Mouse (Mus musculus) adipocyte (in vitro differentiated cells): ENCODE data around the gene Naxd.
"Not testable (repeated sequence)": the region's sequence is repeated elsewhere in the genome, so short reads cannot be mapped to it uniquely, and the experiment has no call there.

Experiments
- DNase-seq: peaks from one replicate; pipeline ENCODE4 v3.0.0-alpha.2; 2016; ENCODE audit warnings: low spot score

The Naxd gene

DNA sequence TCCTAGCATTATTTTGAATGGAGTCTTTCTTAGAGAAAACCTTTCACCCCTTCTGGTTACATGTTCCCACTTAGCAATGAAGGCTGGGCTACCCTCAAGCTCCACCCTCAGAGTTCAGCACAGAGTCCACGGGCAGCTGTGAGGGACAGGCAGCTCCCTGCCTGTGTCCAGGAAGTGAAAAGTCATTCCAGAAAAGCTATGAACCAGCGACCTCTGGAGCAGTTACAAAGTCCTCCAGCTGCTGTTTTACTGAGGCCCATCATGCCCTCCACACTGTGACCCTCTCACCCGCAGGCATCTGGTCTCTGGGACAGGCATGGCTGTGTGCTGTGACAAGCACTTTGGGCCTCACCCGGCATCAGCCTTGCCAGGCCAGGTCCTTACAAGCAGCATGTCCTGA, 24.2 kb upstream of the Naxd start:
- DNase-seq = peak; percentile 74

DNA sequence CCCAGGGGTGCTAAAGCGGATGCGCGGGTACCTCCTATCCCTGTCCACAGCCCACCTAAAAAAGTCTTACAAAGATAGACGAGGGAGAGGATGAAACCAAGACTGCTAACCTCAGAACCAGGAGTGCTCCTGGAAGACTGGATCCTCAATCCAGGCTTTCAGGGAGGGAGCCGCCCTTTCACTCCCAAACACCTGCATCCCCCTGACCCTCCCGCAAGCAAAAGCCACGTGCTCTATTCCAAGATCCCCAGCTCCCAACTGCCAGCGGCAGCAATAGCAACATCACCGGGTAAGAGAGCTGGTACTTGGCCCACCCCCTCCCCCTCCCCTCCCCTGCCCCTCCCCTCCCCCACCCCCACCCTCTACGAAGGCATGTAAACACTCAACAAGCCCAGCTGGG, 21.9 kb upstream of the Naxd start:
- DNase-seq = no peak

DNA sequence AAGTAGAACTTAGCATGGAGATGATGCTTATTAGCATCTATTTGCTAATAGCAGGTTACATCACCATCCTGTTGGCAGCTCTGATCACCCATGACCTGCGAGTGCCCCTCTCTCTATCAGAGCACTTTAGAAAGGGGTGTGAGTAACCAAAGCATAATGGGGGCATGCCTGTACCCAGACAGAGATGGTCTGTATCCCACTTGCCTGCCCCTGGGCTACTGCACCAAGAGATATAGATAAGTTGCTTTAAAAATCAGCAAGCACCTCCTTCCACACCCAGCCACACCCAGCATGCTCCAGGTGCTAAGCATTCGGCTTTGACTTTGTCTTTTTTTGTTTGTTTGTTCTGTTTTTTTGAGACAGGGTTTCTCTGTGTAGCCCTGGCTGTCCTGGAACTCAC, 21.4 kb upstream of the Naxd start:
- no peak for DNase-seq

DNA sequence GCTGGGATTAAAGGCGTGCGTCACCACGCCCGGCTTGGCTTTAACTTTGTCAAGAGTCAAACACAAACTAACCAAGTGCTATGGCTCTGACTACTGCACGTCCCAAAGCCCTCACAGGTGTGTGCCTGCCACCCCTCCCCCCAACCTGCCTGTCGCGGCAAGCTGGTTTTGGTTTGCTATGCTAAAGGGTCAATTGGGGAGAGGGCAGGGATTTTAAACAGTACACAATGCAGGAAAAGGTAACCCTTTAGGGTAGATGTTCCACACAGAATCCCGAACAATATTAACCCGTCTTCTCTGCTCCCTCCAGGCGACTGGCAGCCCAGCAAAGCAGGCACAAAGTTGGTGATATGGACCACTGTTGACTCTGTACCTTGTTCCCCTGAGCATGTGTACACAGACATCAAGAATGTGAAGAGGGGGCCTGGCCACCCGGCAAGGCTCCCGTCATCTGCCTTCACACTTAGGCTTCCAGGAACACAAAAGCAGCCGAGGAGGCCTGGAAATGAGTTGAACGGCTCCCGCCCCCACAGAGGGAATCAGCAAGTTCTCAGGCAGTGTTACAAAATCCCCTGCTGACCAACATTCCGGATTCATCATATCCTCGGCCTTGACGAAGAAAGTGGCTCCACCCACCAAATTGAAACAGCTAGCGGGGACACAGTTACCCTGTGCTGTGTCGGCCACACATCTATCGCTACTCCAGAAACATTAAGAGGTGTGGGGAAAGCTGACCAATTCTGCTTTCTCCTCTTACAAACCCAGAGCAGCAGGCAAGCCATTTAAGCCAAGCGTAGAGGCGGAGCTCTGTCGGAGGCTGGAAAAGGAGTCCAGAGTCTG, 20.7 kb upstream of the Naxd start:
- peak; percentile 70 for DNase-seq

DNA sequence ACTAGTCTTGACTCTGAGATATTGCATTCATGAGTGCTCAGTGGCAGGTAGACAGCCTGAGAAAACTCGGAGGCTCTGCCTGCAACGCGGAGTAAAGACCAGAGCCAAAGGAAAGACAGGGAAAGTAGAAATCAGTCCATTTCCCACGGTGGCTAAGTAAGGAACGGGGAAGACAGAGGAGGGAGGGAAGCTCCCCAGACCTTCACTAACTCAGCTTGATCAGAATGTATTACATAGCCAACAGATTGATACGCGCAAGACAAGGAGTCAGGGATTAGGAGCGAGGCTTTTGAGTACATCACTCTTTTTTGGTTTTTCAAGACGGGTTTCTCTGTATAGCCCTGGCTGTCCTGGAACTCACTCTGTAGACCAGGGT, 20.1 kb upstream of the Naxd start:
- DNase-seq = no peak

DNA sequence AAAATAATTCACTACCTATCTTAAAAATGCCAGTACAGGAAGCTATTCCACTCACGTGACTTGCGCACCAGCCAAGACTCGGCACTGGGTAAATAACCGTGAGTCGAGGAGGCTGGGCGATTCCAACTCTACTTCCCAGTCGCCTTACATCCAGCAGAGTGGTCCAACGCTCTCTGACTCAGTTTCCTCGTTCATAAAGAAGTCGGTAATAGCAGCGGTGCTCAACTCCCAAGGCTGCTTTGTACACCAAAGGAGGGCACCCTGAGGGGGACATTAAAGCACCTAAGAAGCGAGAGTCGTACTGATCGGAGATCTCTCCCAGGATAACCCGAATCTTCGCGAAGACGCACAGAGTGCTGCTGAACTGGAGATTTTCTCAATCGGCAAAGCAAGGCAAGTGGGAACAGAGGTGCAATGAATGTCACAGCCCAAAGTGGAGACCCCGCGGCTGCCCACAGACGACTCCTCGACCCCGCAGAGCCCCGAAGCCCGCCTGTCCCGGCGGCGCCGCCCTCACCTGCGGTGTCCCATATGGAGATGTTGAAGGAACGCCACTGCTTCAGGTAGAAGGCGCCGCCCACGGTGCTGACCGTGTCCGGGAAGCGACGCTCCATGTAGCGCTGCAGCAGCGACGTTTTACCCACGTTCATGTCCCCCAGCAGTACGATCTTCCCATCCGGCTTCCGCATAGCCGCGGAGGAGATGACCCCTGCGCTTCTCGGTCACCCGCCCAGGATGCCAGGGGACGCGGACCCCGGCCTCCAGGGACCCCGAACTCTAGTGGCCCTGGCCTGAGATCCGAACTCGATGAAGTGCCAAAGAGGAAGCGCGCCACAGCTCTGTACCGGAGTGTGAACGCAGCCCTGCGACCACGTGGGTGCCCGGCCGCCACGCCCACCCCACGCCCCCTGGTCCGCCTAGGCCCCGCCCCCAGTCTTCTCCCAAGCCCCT, 19.2 kb upstream of the Naxd start, which contains the start of gene Rab20:
Gene Rab20, minus strand, starts transcription at position 900 of the 951 bp plus-strand sequence.
- peak; percentile 66 for DNase-seq

DNA sequence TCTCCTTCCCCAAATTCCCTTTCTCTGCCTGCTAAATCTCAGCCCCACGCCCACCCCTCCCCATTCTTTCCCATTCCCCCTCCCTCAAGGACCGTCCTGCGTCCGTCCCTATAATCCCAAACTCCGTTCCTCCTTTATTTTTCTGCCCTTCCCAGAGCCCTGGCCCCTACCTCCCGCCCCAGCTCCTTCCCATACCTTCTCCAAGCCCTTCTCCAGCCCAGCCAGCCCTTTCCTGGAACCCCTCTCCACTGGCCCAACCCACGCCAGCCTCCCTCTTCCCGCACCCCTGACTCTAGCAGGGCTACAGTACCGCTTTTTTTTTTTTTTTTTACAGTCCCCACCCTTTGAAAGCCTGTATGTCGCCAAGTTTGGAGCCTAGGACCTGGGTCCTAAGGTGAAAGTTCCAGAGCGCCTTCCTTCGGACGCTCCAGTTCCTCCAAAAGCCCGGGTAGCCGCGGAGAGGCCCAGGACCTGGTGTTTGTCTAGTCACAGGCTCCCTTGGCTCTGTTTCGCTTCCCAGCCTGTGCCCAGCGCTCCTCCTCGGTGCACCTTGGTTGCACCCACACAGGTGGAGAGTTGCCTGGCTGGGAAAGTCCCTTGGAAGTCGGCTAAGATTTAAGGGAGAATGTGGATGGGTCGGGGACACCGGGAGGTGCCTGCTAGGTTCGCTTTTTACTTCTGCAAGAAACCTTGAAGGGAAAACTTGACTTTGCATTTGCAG, 18.3 kb upstream of the Naxd start:
- DNase-seq = no peak

DNA sequence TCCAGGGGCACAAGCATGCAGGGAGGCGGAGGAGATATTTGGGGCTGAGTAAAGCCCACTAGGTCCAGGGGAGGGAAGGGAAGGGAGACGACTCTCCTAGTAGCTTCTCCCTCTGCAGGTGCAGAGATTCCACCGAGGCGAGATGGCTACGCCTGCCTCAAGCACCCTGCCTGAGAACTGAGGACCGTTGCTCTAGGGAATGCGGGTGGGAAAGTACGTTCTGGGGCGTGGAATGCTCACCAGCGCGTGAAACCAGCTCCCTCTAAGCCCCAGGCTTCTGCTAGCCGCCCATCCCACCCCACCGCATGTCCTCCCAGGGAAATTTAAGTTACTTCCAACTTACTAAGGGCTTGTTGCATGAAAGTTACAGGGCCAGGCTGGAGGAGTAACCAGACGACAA, 17.7 kb upstream of the Naxd start:
- no peak for DNase-seq

DNA sequence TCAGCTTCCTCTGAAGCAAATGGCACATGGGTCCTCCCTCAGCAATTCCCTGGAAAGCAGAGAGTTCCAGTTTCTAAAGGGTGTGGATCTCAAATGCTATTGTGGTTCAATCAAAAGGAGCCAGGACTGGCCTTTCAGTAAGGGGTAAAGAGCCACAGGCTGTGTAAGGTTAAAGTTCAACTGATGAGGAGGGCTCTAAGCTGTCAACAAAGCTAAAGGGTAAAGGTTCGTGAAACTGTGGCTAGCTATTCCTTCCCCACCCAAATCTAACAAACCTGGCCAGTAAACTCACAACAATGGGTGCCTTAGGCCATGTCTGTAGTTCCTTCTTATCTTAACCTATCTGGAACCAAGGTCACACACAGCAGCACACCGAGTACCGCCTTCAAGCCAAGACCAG, 15.4 kb upstream of the Naxd start:
- no peak for DNase-seq

DNA sequence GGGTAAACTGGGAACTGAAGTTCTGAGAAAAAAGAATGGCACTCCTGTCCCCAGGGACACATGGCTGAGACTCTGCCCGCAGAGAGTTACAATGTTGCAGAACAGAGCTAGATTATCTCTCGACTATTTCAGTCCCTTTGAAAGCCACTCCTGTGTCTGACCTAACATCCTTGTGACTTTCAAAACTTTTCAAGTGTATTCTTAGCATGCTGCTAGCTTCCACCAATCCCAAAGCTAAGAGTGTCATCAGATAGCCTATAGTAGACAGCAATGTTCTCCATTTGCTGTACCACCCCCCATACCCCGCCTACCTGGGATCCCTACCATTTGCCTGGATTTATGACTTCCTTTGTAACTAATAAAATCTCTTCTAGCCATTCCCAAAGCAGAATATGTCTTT, 14.8 kb upstream of the Naxd start:
- no peak for DNase-seq

DNA sequence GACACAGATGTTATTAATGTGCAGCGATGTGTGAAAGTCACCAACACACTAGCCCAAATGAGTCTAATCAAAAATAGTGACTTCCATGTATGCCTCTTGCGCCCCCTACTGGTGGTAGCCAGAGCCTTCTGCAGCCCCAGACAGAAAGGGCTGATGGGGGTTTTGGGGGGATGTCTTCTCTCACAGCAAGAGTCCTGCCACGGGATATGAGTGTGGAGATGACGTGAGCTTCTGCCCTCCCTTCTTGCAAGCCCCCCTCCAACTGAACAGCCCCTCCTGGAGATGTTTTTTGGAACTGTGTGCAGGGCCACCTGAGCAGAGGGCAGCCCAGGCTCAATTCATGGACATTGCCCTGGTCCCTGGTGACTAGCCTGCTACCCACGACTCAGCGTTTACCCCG, 11.2 kb upstream of the Naxd start:
- DNase-seq = peak; percentile 78

DNA sequence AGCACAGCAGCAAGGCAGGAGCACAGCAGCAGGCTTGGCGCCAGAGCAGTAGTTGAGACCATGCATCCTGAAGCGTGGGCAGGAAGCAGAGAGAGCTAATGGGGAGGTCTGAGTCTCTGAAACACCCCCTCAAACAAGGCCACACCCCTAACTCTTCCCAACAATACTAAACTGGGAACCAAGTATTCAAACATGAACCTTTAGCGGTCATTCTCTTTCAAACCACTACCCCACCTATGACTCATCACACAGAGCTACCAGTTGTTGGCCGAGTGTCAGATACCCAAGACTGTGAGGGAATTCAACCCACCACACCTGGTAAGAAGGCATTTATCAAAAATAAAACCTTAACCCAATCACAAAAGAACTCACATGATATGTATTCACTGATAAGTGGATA, 10.1 kb upstream of the Naxd start:
- DNase-seq = no peak

DNA sequence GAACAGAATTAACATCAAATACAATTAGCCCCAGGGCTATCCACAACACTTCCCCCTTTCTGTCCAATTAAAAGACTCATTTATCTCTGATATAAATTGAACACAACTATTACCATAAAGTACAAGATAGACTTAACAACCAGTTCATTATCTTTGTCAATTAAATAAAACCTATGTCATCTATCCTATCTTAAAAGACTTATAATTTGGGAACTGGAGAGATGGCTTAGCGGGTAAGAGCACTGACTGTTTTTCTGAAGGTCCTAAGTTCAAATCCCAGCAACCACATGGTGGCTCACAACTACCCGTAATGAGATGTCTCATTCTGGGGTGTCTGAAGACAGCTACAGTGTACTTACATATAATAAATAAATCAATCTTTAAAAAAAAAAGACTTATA, 5.0 kb upstream of the Naxd start:
- not testable (repeated sequence) for DNase-seq

DNA sequence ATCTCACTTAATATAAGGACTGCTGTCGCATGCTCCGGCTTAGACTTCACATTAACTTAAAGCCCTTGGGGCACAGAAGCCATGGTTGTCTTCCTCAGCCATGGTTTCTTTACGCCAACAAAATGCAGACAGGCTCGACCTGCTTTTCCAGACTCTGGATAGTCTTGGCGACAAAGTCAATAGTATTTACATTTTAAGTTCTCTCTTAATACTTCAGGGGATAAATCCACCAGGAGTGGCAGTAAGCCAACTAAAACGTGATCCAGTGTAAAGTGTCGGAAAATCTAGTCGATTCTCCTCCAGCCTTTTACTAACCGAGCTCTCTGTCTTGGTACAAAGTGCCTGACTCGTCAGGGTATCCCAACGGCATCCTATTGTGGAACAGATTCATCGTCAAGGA, 975 bp downstream of the Naxd start:
- DNase-seq = no peak

DNA sequence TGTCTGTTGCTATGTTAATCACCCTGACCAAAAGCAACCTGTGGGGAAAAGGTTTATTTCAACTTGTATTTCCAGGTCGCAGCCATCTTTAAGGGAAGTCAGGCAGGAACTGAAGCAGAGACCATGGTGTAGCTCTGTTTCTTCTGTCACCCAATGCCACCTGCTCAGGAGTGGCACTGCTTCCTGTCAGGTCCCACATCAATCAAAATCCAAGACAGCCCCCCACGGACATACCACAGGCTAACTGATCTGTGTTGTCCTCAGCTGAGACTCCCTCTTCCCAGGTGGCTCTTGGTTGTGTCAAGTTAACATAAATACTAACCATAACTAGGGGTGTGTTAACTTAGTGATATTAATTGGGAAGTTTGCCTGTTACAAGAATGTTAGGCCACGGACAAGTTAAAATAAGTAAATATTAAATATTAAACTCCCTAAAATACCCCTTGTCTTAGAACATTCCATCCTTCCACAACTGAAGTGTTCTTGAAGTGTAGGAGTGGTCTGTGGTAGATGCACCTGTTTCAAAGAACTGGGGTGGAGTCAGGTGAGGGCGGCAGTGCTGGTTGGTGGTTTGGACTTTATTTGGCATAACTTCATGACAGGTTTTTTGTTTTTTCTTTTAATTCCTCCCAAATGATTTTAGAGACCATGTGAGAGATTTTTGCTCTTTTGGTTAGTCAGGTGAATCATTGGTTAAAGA, 1.6 kb downstream of the Naxd start:
- DNase-seq = no peak

DNA sequence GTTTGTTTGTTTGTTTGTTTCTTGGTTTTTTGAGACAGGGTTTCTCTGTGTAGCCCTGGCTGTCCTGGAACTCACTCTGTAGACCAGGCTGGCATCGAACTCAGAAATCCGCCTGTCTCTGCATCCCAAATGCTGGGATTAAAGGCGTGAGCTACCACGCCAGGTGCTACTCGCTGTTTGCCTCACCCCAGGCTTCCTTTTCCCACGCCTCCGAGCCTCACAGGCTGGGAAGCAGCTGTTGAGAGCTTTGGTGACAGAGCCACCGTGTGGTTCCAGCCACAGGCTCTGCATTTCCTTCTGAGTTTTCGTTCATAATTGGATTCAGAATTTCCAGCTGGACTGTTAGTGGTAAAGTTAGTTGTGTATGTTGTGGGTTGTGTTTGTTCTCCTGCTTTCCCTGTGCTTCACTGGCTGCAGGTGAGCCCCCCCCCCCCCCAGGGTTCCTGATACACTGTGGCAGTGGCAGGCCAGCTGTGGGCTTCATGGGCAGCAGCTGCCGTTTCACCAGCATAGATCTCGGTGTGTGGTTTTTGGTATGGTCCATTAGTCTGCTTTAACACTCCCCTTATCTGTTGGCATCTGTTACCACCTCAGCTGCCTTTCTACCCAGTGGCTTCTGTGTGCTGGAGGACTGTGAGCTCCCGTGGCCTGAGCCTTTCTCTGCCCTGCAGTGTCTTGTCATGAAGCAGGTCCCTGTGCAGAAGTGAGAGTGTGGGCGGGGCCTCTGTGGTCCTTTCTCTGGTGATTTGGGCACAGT, 6.3 kb downstream of the Naxd start:
- DNase-seq = no peak

DNA sequence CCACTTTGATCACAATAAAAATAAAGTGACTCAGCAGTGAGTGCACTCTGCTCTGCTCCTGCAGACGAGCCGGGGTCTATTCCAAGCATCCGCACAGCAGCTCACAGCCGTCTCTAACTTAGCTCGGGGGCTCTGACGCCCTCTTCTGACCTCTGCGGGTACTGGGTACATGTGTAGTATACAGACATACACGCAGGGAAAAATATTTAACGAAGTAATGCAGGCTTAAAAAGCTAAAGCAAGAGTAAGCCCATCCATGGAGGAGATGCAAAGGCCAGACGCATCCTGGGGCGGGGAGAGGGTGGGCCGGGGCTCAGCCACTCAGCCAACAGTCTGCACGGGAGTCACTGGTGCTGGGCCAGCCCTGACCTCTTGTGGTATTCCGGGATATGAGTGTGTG, 8.8 kb downstream of the Naxd start:
- no peak for DNase-seq

DNA sequence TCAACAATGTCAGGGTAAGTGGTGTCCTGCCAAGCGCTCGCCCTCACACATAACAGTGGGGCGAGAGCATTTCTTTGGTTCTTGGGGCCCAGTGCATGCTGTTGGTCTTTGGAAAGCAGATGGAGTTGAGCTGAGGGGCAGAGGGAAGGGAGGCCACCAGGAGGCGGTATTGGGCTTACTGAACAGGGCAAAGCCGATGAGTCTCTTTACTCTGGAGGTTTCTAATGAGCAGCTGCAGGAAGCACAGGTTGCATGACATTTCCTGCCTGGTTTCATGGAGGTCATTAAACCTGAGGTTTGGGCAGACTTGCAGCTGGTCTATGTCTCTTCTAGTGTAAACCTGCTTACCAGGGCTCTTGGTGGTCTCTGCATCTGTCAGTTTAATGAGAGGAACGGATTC, 9.5 kb downstream of the Naxd start:
- peak; percentile 51 for DNase-seq

DNA sequence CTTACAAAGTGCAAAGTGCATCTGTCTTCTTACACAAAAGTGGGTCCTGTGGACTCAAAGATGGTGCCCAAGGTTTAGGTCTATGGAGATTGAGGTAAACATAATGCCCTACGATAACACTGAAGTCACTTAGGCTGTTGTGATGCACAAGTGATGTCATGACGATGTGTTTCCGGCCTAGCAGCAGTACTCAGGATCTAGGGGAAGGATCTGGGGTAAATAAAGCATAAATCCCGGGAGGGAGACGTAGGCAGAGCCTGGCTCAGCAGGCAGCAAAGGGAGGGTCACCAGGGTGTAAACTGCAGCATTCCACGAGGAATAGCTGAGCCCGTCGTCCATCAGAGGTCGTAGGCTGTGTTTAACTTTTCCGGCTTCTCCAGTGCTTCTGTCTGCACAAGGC, 11.6 kb downstream of the Naxd start:
- DNase-seq = no peak

DNA sequence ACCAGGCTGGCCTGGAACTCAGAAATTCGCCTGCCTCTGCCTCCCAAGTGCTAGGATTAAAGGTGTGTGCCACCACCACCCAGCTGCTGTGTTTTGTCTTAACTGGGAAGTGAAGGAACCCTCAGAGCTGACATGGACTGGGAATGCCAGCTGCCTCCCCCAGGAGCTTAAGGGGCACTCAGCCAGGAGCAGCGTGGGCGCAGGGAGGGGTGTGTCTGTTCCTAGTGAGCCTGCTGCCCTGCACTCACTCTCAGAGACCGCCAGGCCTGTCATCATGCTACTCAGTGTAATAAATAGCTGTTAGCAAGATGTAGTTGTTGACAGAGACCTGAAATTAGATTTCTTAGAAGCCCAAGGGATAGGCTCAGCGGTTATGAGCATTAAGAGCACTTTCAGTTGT, 13.7 kb downstream of the Naxd start:
- no peak for DNase-seq

DNA sequence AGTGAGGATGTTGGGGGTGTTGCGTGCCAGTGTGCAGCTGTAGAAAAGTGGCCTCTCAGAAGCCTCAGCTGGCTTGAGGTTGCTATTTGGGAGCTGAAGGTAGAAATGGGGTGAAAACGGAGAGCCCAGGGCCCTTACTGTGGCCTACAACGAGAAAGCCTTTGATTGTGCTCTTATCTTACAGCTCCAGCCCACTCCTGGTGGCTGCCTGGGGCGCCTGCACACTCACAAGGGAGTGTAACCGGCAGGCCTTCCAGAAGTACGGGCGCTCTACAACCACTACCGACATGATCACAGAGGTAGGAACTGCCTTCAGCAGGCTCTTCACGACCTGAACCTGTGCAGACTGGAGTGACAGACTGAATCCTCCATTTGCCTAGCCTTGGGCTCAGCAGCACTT, 15.4 kb downstream of the Naxd start:
- DNase-seq = no peak
